Mouse (Mus musculus) heart, adult 2 months (tissue): ENCODE measurements around the gene Mgst3.

Experiments used
- CTCF ChIP-seq: fragments of 200-600 bp; IDR thresholded peaks from 2 replicates; pipeline ENCODE4 v1.8.1; 2022; ENCODE audit warnings: antibody characterized with exemption, mild to moderate bottlenecking, moderate library complexity
- EP300 ChIP-seq: fragments of 200-500 bp; IDR thresholded peaks from 2 replicates; pipeline ENCODE4 v1.6.1; 2011; ENCODE audit warnings: low read depth, low read length, control low read depth; ENCODE audit not compliant: insufficient read depth
- POLR2A ChIP-seq: fragments of 200-500 bp; IDR thresholded peaks from 2 replicates; pipeline ENCODE4 v1.6.1; 2011; ENCODE audit warnings: mild to moderate bottlenecking, low read depth, low read length, control low read depth; ENCODE audit not compliant: insufficient read depth

GRCm38 (mm10) chr1:167383178-167383577 is 10.5 kb downstream of the Mgst3 start:
- no peak for TF ChIP-seq CTCF
- TF ChIP-seq POLR2A, result no peak
- no peak for TF ChIP-seq EP300
